Mouse (Mus musculus): ENCODE results near the gene Fopnl.

- TF ChIP-seq GATA1 (IDR thresholded peaks at IDR 0.05; ENCODE audit: borderline replicate concordance, low read length) = no peak
- TF ChIP-seq FLI1 (IDR thresholded peaks at IDR 0.05; ENCODE audit: low read length) = no peak
These were observed 67.3 kb downstream of the Fopnl start for GRCm38 (mm10) chr16:14249913-14250312.
